8 mouse cellular contexts compared by ENCODE assay signal in the genomic region with DNA sequence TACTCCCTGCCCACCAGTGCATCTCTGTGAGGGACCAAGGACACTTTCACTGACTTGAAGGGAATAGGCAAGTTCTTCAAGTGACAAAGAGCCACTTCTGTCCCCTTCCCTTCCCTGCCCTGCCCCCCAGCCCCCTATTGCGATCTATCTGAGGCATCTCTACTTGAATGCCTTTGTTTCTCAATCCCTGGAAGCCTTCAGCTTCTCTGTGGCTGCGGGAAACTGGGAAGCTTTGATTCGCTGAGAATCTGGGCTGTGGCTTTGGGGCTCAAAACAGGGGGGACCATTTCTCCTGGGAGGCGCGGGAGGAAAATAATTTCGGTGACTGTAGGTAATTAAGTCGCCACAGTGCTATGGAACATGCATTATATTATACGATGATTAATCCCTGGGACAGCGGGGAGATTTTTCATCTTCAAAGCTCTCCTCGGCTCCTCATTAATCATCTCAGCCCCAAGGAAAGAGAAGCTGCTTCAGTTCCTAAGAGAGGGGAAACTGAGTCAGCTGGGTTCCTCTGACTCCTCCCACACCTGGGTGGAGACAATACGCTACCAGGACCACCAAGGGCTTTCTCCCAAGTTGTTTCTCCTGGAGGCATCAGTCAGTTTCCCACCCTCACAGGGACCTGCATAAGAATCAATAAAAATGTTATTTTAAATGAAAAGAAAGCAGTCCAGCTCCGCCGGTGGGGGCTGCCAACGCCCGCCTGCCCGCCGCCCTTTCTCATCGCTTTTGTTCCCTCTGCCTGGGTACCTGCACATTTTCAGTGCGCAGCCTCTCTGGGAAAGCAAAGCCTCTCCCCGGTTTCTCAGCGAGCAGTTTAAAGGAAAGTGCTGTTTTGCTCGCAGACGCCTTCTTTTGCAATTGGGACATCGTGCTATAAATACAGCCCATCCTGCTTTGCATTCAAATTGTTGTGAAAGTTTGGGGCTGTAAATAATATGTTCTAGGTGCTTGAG. TPM values are rescaled to one million over a fixed set of nuclear protein-coding genes. Genes with fewer than 3 reads are reported as not detected.
DNase-seq lines count a peak whose midpoint lies in the region; ATAC-seq lines count a peak whose summit lies in the region.

No protein-coding gene starts in this region.

- H3K4me1 ChIP-seq in kidney, embryonic 14.5 days (ENCODE audit: control insufficient read depth, insufficient read depth, low read length), result peaks cover 11% of the 10 kb centered on the region; the same call in 1 of the 2 replicates
- H3K4me1 ChIP-seq in forebrain, embryonic 13.5 days, result peaks cover 16% of the 10 kb centered on the region

- WGBS in kidney, embryonic 14.5 days, result 5% methylated on average over 24 of the region's 24 CpGs
- WGBS in forebrain, embryonic 13.5 days, result 2% methylated on average over 24 of the region's 24 CpGs

- ATAC-seq in kidney, embryonic 14.5 days (ENCODE audit: low FRiP score, low TSS enrichment), result no peak
- peak; percentile 63; the same call in 1 of the 2 replicates for ATAC-seq in forebrain, embryonic 13.5 days

- H3K9ac ChIP-seq in kidney, embryonic 14.5 days (ENCODE audit: low read depth, low read length), result peak overlapping the region; percentile 8; the same call in 1 of the 2 replicates
- peak overlapping the region; percentile 35 for H3K9ac ChIP-seq in forebrain, embryonic 13.5 days

- DNase-seq in kidney, adult 11 months, result no peak
- DNase-seq in left cerebral cortex, postnatal 36 days (ENCODE audit: low spot score in 2 of 2), result peak; percentile 47 to 72
- DNase-seq in retina, embryonic 14.5 days (ENCODE audit: low spot score), result peak; percentile 53
- no peak for DNase-seq in gastrocnemius, postnatal 10 days
- DNase-seq in gastrocnemius, postnatal 25 days, result no peak
- no peak for DNase-seq in thymus, postnatal 36 days

- intact Hi-C loops in left cerebral cortex, postnatal 36 days (cut with DNase I), result loop anchor here (5.0 kb wide), 1 partner anchor 93 kb away; the partner anchor contains the start of gene Olfm1

- no peak overlapping the region for H3K27ac ChIP-seq in kidney, embryonic 14.5 days (ENCODE audit: low read depth, low read length)
- peak overlapping the region; percentile 12; the same call in 1 of the 2 replicates for H3K27ac ChIP-seq in forebrain, embryonic 13.5 days

- H3K36me3 ChIP-seq in kidney, embryonic 14.5 days (ENCODE audit: control insufficient read depth, insufficient read depth, low read length), result no peaks in the 10 kb centered on the region
- H3K36me3 ChIP-seq in forebrain, embryonic 13.5 days (ENCODE audit: poor library complexity, severe bottlenecking), result no peaks in the 10 kb centered on the region

- peak overlapping the region; percentile 30 for H3K4me2 ChIP-seq in kidney, embryonic 14.5 days (replicated peaks; ENCODE audit: low read depth, low read length)
- peak overlapping the region; percentile 58 for H3K4me2 ChIP-seq in forebrain, embryonic 13.5 days

- peak overlapping the region; percentile 1; the same call in 1 of the 2 replicates for H3K4me3 ChIP-seq in kidney, embryonic 14.5 days (ENCODE audit: low read length)
- H3K4me3 ChIP-seq in forebrain, embryonic 13.5 days, result peak overlapping the region; percentile 23

- H3K27me3 ChIP-seq in kidney, embryonic 14.5 days (ENCODE audit: control insufficient read depth, insufficient read depth, low read length), result no peaks in the 10 kb centered on the region
- 0 out of 2 replicates have a peak, but pooled peaks cover 5% of the 10 kb centered on the region for H3K27me3 ChIP-seq in forebrain, embryonic 13.5 days

- H3K9me3 ChIP-seq in kidney, embryonic 14.5 days (ENCODE audit: control insufficient read depth, low read length), result no peaks in the 10 kb centered on the region
- no peaks in the 10 kb centered on the region for H3K9me3 ChIP-seq in forebrain, embryonic 13.5 days (replicated peaks)

RNA-seq across cellular contexts. Expression of gene Fcnb, which starts 14.1 kb away (rescaled TPM):
- polyA plus RNA-seq in kidney, embryonic 14.5 days (2014; fragmentation: Nextera tagmentation; extraction: Ambion mirVana), result not detected in 2 replicates
- polyA plus RNA-seq in forebrain, embryonic 13.5 days (2015; fragmentation: Nextera tagmentation; extraction: Ambion mirVana), result not detected in 2 replicates
- not detected for total RNA-seq in left cerebral cortex, postnatal 36 days (2021)
- total RNA-seq in gastrocnemius, postnatal 10 days (2021), result under 1 TPM in 1 of 2 experiments, not detected in 1; 0.45 TPM
- total RNA-seq in gastrocnemius, postnatal 25 days (2021), result not detected

Comparison
In these comparisons a context has a peak if more than half of its experiments do, and no peak if none do; other contexts are left out.
1. DNase-seq: peak in left cerebral cortex, postnatal 36 days (2 of 2) and retina, embryonic 14.5 days (single experiment); none in kidney, adult 11 months (single experiment), gastrocnemius, postnatal 10 days (single experiment), gastrocnemius, postnatal 25 days (single experiment) and thymus, postnatal 36 days (0 of 2).